Mouse (Mus musculus) thymus, adult 2 months (tissue): ENCODE data around the gene Xlr. TPM values are rescaled to one million over a fixed set of nuclear protein-coding genes. Genes with fewer than 3 reads are reported as not detected.
"Not testable (repeated sequence)": the region's sequence is repeated elsewhere in the genome, so short reads cannot be mapped to it uniquely, and the experiment has no call there.

Source experiments
- DNase-seq: peaks from one replicate; pipeline ENCODE4 v3.0.0; 2021
- H3K27ac ChIP-seq: fragments of 200-500 bp; 2 replicates; pipeline ENCODE4 v1.5.1; 2012; ENCODE audit warnings: low read length, control low read depth; ENCODE audit not compliant: control insufficient read depth, insufficient read depth
- H3K27me3 ChIP-seq: fragments of 200-500 bp; 2 replicates; pipeline ENCODE4 v1.6.1; 2012; ENCODE audit warnings: mild to moderate bottlenecking, low read length, moderate library complexity, mixed read lengths; ENCODE audit not compliant: control insufficient read depth, insufficient read depth
- H3K36me3 ChIP-seq: fragments of 200-500 bp; 2 replicates; pipeline ENCODE4 v1.6.1; 2012; ENCODE audit warnings: mild to moderate bottlenecking, low read length, moderate library complexity; ENCODE audit not compliant: control insufficient read depth, insufficient read depth
- H3K4me1 ChIP-seq: fragments of 200-500 bp; replicated peaks from 2 replicates; pipeline ENCODE4 v1.6.1; 2012; ENCODE audit warnings: low read length; ENCODE audit not compliant: control insufficient read depth, insufficient read depth
- H3K4me3 ChIP-seq: fragments of 200-500 bp; 2 replicates; pipeline ENCODE4 v1.5.1; 2012; ENCODE audit warnings: mild to moderate bottlenecking, low read length, control low read depth, moderate library complexity; ENCODE audit not compliant: control insufficient read depth, insufficient read depth
- CTCF ChIP-seq: fragments of 200-500 bp; IDR thresholded peaks from 2 replicates; pipeline ENCODE4 v1.5.1; 2012; ENCODE audit warnings: mild to moderate bottlenecking, control low read depth, low read length, moderate library complexity, borderline replicate concordance; ENCODE audit not compliant: control insufficient read depth, poor library complexity, insufficient read depth; ENCODE audit errors: extremely low read depth
- POLR2A ChIP-seq: fragments of 200-500 bp; IDR thresholded peaks from 2 replicates; pipeline ENCODE4 v1.6.1; 2012; ENCODE audit warnings: mild to moderate bottlenecking, low read length, control low read depth, moderate library complexity; ENCODE audit not compliant: control insufficient read depth, poor library complexity, insufficient read depth; ENCODE audit errors: extremely low read depth
- WGBS: fragments of 180-500 bp; shearing (Covaris S2); methylation state at CpG from one replicate; pipeline ENCODE4 v1.1.7; 2018; 5-methylcytosine and 5-hydroxymethylcytosine counted together
- polyA plus RNA-seq: library from polyadenylated mRNA; depleted of rRNA; stranded (reverse); fragments of >200 nt; gene quantifications from 2 replicates; pipeline ENCODE4 v1.2.3, GENCODE M21; 2012; rRNA removed

Xlr gene
- polyA plus RNA-seq, result 0.17 and 0.31 TPM in 2 replicates

GRCm38 (mm10) chrX:53797519-53797918 lies at the start of gene Xlr:
Gene Xlr (minus strand): TSS chrX:53797706.
- H3K36me3 ChIP-seq, H3K27me3 ChIP-seq, H3K4me1 ChIP-seq, H3K4me3 ChIP-seq, DNase-seq, H3K27ac ChIP-seq: not testable (repeated sequence)
- WGBS, result 78% methylated on average over 11 of the region's 11 CpGs

- TF ChIP-seq POLR2A, result no peak
- DNase-seq, result no peak
- Histone ChIP-seq H3K36me3 (no peaks in the 10 kb centered on the region), H3K27ac (no peak overlapping the region), H3K27me3 (no peaks in the 10 kb centered on the region), H3K4me1 (no peaks in the 10 kb centered on the region), H3K4me3 (no peak overlapping the region)
- 39% methylated on average over 3 of the region's 3 CpGs for WGBS
These were observed 1.6 kb upstream of the Xlr start for GRCm38 (mm10) chrX:53799074-53799473.

- no peak for DNase-seq
- H3K27ac ChIP-seq, result no peak within 1 kb of the TSS
- H3K27me3 ChIP-seq, result no peaks in the 10 kb centered on the region
- no peaks in the 10 kb centered on the region for H3K36me3 ChIP-seq
- whole genome bisulfite sequencing, result 97% methylated on average over 12 of the region's 12 CpGs
- TF ChIP-seq CTCF (no peak), POLR2A (no peak)
- no peak within 1 kb of the TSS for H3K4me3 ChIP-seq
- H3K4me1 ChIP-seq, result no peaks in the 10 kb centered on the region
These were observed 21.2 kb downstream of the Xlr start, which contains the start of gene Zfp36l3 for GRCm38 (mm10) chrX:53776276-53776675. Gene Zfp36l3 (minus strand): TSS chrX:53776394.

- no peak within 1 kb of the TSS for H3K4me3 ChIP-seq
- TF ChIP-seq CTCF, result no peak
- TF ChIP-seq POLR2A, result no peak
- no peak within 1 kb of the TSS for H3K27ac ChIP-seq
- H3K36me3 ChIP-seq, result no peaks in the 10 kb centered on the region
- DNase-seq, result no peak
- no peaks in the 10 kb centered on the region for H3K4me1 ChIP-seq
- 95% methylated on average over 16 of the region's 16 CpGs for WGBS
- H3K27me3 ChIP-seq, result no peaks in the 10 kb centered on the region
These were observed 39.8 kb downstream of the Xlr start, which contains the start of gene 1700013H16Rik for GRCm38 (mm10) chrX:53757736-53758135. Gene 1700013H16Rik (minus strand): TSS chrX:53757831.

GRCm38 (mm10) chrX:53752851-53753250 lies 44.7 kb downstream of the Xlr start:
- 85% methylated on average over 1 of the region's 1 CpGs for WGBS
- Histone ChIP-seq H3K27ac (no peak overlapping the region), H3K4me3 (no peak overlapping the region), H3K27me3 (no peaks in the 10 kb centered on the region), H3K36me3 (no peaks in the 10 kb centered on the region), H3K4me1 (no peaks in the 10 kb centered on the region)
- TF ChIP-seq CTCF (no peak), POLR2A (no peak)
- no peak for DNase-seq

GRCm38 (mm10) chrX:53728967-53729366 lies 68.5 kb downstream of the Xlr start:
- Histone ChIP-seq H3K4me3 (no peak overlapping the region), H3K27ac (no peak overlapping the region), H3K4me1 (no peaks in the 10 kb centered on the region), H3K36me3 (no peaks in the 10 kb centered on the region), H3K27me3 (no peaks in the 10 kb centered on the region)
- WGBS, result 92% methylated on average over 2 of the region's 2 CpGs
- TF ChIP-seq POLR2A (no peak), CTCF (no peak)
- DNase-seq, result no peak

Other genes with a start within 250 kb of the Xlr start
- gene Rtl8c, start 189.7 kb downstream of the Xlr start, polyA plus RNA-seq, result 14.9 and 16.3 TPM in 2 replicates
- not detected in 2 replicates for gene Gm14597, start 188.7 kb downstream of the Xlr start, polyA plus RNA-seq
- gene Rtl8a, start 154.0 kb downstream of the Xlr start, polyA plus RNA-seq, result 88.5 and 113 TPM in 2 replicates
- gene Rtl8b, start 127.3 kb downstream of the Xlr start, polyA plus RNA-seq, result 103 and 115 TPM in 2 replicates
- gene 4930502E18Rik, start 72.9 kb downstream of the Xlr start, polyA plus RNA-seq, result not detected in 2 replicates
- not detected in 2 replicates for gene 1700013H16Rik, start 39.9 kb downstream of the Xlr start, polyA plus RNA-seq
- 0.29 and 0.34 TPM in 2 replicates for gene Zfp36l3, start 21.3 kb downstream of the Xlr start, polyA plus RNA-seq